ENCODE assay signal across 9 mouse cellular contexts in genomic region chr2:18952102-18952673, GRCm38 (mm10). TPM values are rescaled to one million over a fixed set of nuclear protein-coding genes. Genes with fewer than 3 reads are reported as not detected.
A peak's percentile ranks its signal among the peaks of the same experiment; 100 is the strongest.
DNase-seq lines count a peak whose midpoint lies in the region; ATAC-seq lines count a peak whose summit lies in the region.
"Had no signal": no experiment of that assay in that cellular context is flagged by ENCODE, and none has a peak within 500 bp of the region (broad histone marks: within the 10 kb centered on the region; RNA-seq: fewer than 3 reads in every experiment).

No protein-coding gene starts in this region.

- H3K4me2 ChIP-seq in heart, embryonic 11.5 days, result no peak overlapping the region
- no peak overlapping the region for H3K4me2 ChIP-seq in midbrain, embryonic 14.5 days (ENCODE audit: low read length)

- no peak overlapping the region for H3K9ac ChIP-seq in heart, embryonic 11.5 days (ENCODE audit: low read depth, low read length)
- H3K9ac ChIP-seq in midbrain, embryonic 14.5 days (replicated peaks; ENCODE audit: low read length), result no peak overlapping the region

- peak; percentile 72 for DNase-seq in heart, adult 11 months
- peak; percentile 62 to 72 for DNase-seq in CD8-positive naive resting alpha-beta T cell, adult 2 months (ENCODE audit: low read depth in 2 of 2, low spot score in 2 of 2)
- DNase-seq in kidney, postnatal 10 days, result peak; percentile 73
- no peak for DNase-seq in adrenal gland, postnatal 25 days
- no peak for DNase-seq in midbrain, embryonic 14.5 days
- no peak for DNase-seq in MN1 (ENCODE audit: low spot score)
- DNase-seq: cerebellum, adult 8-10 months had no signal

- H3K27ac ChIP-seq in heart, embryonic 11.5 days (ENCODE audit: low read depth, low read length), result no peak overlapping the region
- no peak overlapping the region for H3K27ac ChIP-seq in midbrain, embryonic 14.5 days (replicated peaks; ENCODE audit: low read depth, low read length)

- ATAC-seq in heart, embryonic 11.5 days (replicated peaks; ENCODE audit: insufficient number of reproducible peaks, low FRiP score, low TSS enrichment), result no peak
- peak; percentile 23; the same call in 1 of the 2 replicates for ATAC-seq in neutrophil, adult 5-6 weeks (ENCODE audit: extremely low read depth, insufficient number of reproducible peaks, low FRiP score, poor library complexity, severe bottlenecking)
- ATAC-seq in midbrain, embryonic 14.5 days (ENCODE audit: low FRiP score, low TSS enrichment), result no peak

- WGBS in heart, embryonic 11.5 days (ENCODE audit: insufficient replicate concordance), result 42% methylated on average over 7 of the region's 7 CpGs
- WGBS in midbrain, embryonic 14.5 days, result 87% methylated on average over 7 of the region's 7 CpGs

- no peaks in the 10 kb centered on the region for H3K9me3 ChIP-seq in heart, embryonic 11.5 days (replicated peaks; ENCODE audit: control insufficient read depth, low read length)
- H3K9me3 ChIP-seq in midbrain, embryonic 14.5 days (ENCODE audit: control insufficient read depth, low read length), result no peaks in the 10 kb centered on the region

- no peak overlapping the region for H3K4me3 ChIP-seq in heart, embryonic 11.5 days (ENCODE audit: low read depth, low read length)
- H3K4me3 ChIP-seq in midbrain, embryonic 14.5 days (replicated peaks; ENCODE audit: low read depth, low read length), result no peak overlapping the region

- no peaks in the 10 kb centered on the region for H3K27me3 ChIP-seq in heart, embryonic 11.5 days (ENCODE audit: control insufficient read depth, insufficient read depth, low read length)
- H3K27me3 ChIP-seq in midbrain, embryonic 14.5 days (ENCODE audit: control insufficient read depth, insufficient read depth, low read length), result no peaks in the 10 kb centered on the region

- peaks cover 20% of the 10 kb centered on the region for H3K4me1 ChIP-seq in heart, embryonic 11.5 days (ENCODE audit: control insufficient read depth, insufficient read depth, low read length)
- H3K4me1 ChIP-seq in midbrain, embryonic 14.5 days (ENCODE audit: control insufficient read depth, insufficient read depth, low read length), result peaks cover 9% of the 10 kb centered on the region; the same call in 1 of the 2 replicates

- H3K36me3 ChIP-seq in heart, embryonic 11.5 days (ENCODE audit: control insufficient read depth, insufficient read depth, low read length), result no peaks in the 10 kb centered on the region
- H3K36me3 ChIP-seq in midbrain, embryonic 14.5 days (ENCODE audit: control insufficient read depth, insufficient read depth, low read length), result no peaks in the 10 kb centered on the region

RNA-seq across cellular contexts. Expression of gene Pip4k2a, which starts 45.7 kb away (rescaled TPM):
- polyA plus RNA-seq in heart, embryonic 11.5 days (2014; fragmentation: Nextera tagmentation; extraction: Ambion mirVana), result 7.1 and 7.7 TPM in 2 replicates
- total RNA-seq in neutrophil, adult 5-6 weeks (2017), result 69.7 and 73.9 TPM in 2 replicates
- total RNA-seq in adrenal gland, postnatal 25 days (2021), result 39.3 and 40.0 TPM in 2 replicates
- polyA plus RNA-seq in midbrain, embryonic 14.5 days (2014; fragmentation: Nextera tagmentation; extraction: Ambion mirVana), result 10.3 and 11.8 TPM in 2 replicates

RNA-seq across cellular contexts. Expression of gene 4930426L09Rik, which starts 46.0 kb away (rescaled TPM):
- polyA plus RNA-seq in heart, embryonic 11.5 days (2014; fragmentation: Nextera tagmentation; extraction: Ambion mirVana), result 0.46 and 0.49 TPM in 2 replicates
- total RNA-seq in neutrophil, adult 5-6 weeks (2017), result 3.1 and 3.7 TPM in 2 replicates
- 0.62 and 1.1 TPM in 2 replicates for total RNA-seq in adrenal gland, postnatal 25 days (2021)
- 0.47 and 0.49 TPM in 2 replicates for polyA plus RNA-seq in midbrain, embryonic 14.5 days (2014; fragmentation: Nextera tagmentation; extraction: Ambion mirVana)

Comparison
In these comparisons a context has a peak if more than half of its experiments do, and no peak if none do; other contexts are left out.
1. DNase-seq: peak in heart, adult 11 months (single experiment), CD8-positive naive resting alpha-beta T cell, adult 2 months (2 of 2) and kidney, postnatal 10 days (single experiment); none in adrenal gland, postnatal 25 days (single experiment), midbrain, embryonic 14.5 days (single experiment) and MN1 (single experiment).